ENCODE assay signal across 25 mouse cellular contexts in the genomic region with DNA sequence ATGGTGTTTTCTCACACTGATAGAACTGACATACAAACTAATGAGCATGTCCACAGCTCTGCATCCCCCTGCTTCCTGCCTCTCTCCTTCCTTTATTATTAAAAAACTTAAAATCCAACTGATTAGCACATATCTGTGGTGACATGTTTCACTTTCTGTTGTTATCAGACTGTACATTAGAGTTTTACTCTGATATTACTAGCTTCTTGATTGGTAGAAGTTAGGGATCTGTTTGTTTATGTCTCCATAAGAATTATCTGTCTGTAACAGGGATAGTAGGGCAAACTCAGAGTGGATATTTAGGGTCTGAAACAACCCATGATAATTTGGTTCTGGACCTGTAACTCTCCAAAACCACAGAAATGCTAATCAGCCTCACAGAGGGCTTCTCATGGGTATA.
"Had no signal": no experiment of that assay in that cellular context is flagged by ENCODE, and none has a peak within 500 bp of the region (broad histone marks: within the 10 kb centered on the region; RNA-seq: fewer than 3 reads in every experiment).

No protein-coding gene starts in this region.

- DNase-seq: cerebellum, adult 9-10 months; cerebellum, adult 9-11 months; cerebellum, postnatal 10 days; cerebellum, postnatal 14 days; cerebellum, postnatal 25 days; cerebellum, postnatal 36 days; embryo, embryonic 11 days; forebrain, postnatal 0 days; gastrocnemius, adult 2 months; gastrocnemius, postnatal 10 days; gastrocnemius, postnatal 14 days; gastrocnemius, postnatal 25 days; gastrocnemius, postnatal 36 days; heart, adult 11 months; heart, adult 18-20 months; heart, adult 2 months had no signal

- H3K9ac ChIP-seq: embryonic facial prominence, embryonic 12.5 days; embryonic facial prominence, embryonic 13.5 days; embryonic facial prominence, embryonic 15.5 days; forebrain, embryonic 12.5 days; forebrain, embryonic 13.5 days; forebrain, embryonic 15.5 days; forebrain, postnatal 0 days had no signal

- H3K4me3 ChIP-seq: embryonic facial prominence, embryonic 10.5 days; embryonic facial prominence, embryonic 12.5 days; embryonic facial prominence, embryonic 13.5 days; embryonic facial prominence, embryonic 15.5 days; erythroblast, embryonic 14.5 days; forebrain, embryonic 10.5 days; forebrain, embryonic 12.5 days; forebrain, embryonic 13.5 days; forebrain, embryonic 15.5 days; gastrocnemius, adult 2 months; heart, adult 2 months had no signal

- H3K9me3 ChIP-seq: embryonic facial prominence, embryonic 10.5 days; embryonic facial prominence, embryonic 12.5 days; embryonic facial prominence, embryonic 13.5 days; embryonic facial prominence, embryonic 15.5 days; forebrain, embryonic 10.5 days; forebrain, embryonic 12.5 days; forebrain, embryonic 13.5 days; forebrain, embryonic 15.5 days had no signal

- H3K27me3 ChIP-seq: embryonic facial prominence, embryonic 12.5 days; embryonic facial prominence, embryonic 13.5 days; embryonic facial prominence, embryonic 15.5 days; forebrain, embryonic 12.5 days; forebrain, embryonic 13.5 days; forebrain, embryonic 15.5 days had no signal

- H3K36me3 ChIP-seq: embryonic facial prominence, embryonic 10.5 days; embryonic facial prominence, embryonic 12.5 days; embryonic facial prominence, embryonic 13.5 days; embryonic facial prominence, embryonic 15.5 days; forebrain, embryonic 10.5 days; forebrain, embryonic 12.5 days; forebrain, embryonic 15.5 days had no signal

- H3K27ac ChIP-seq: embryonic facial prominence, embryonic 10.5 days; embryonic facial prominence, embryonic 12.5 days; embryonic facial prominence, embryonic 13.5 days; embryonic facial prominence, embryonic 15.5 days; forebrain, embryonic 10.5 days; forebrain, embryonic 12.5 days; forebrain, embryonic 13.5 days; forebrain, embryonic 15.5 days; gastrocnemius, adult 2 months; heart, adult 2 months had no signal

- H3K4me1 ChIP-seq: embryonic facial prominence, embryonic 10.5 days; embryonic facial prominence, embryonic 12.5 days; embryonic facial prominence, embryonic 13.5 days; embryonic facial prominence, embryonic 15.5 days; forebrain, embryonic 10.5 days; forebrain, embryonic 12.5 days; forebrain, embryonic 13.5 days; forebrain, embryonic 15.5 days had no signal
